Mouse (Mus musculus): ENCODE results near the gene Gmeb2. TPM values are rescaled to one million over a fixed set of nuclear protein-coding genes. Genes with fewer than 3 reads are reported as not detected.
A peak's percentile ranks its signal among the peaks of the same experiment; 100 is the strongest.
"Not testable (repeated sequence)": the region's sequence is repeated elsewhere in the genome, so short reads cannot be mapped to it uniquely, and the experiment has no call there.

The Gmeb2 gene
- not detected in 2 replicates for polyA plus RNA-seq (2012; ENCODE audit: insufficient read depth, insufficient read length, low replicate concordance, missing spikeins)

GRCm38 (mm10) chr2:181287958-181288350 is at the start of gene Gmeb2:
Gmeb2 (minus strand) TSS chr2:181288035.
- peak within 1 kb of the TSS; percentile 98 for H3K4me3 ChIP-seq (ENCODE audit: insufficient read depth, low read depth, low read length)
- H3K4me1 ChIP-seq (ENCODE audit: control insufficient read depth, insufficient read depth, low read length) = not testable (repeated sequence)
- 5% methylated on average over 38 of the region's 38 CpGs for WGBS
- TF ChIP-seq POLR2A (IDR thresholded peaks at IDR 0.05; ENCODE audit: insufficient read depth, low read depth, low read length) = peak; percentile 57
- peak within 1 kb of the TSS; percentile 95 for H3K27ac ChIP-seq (ENCODE audit: insufficient read depth, low read depth, low read length)

GRCm38 (mm10) chr2:181334023-181334422 is 46.2 kb upstream of the Gmeb2 start:
- Histone ChIP-seq H3K4me1 (ENCODE audit: control insufficient read depth, insufficient read depth, low read length) (no peaks in the 10 kb centered on the region), H3K27ac (ENCODE audit: insufficient read depth, low read depth, low read length) (no peak overlapping the region), H3K4me3 (ENCODE audit: insufficient read depth, low read depth, low read length) (no peak overlapping the region)
- TF ChIP-seq POLR2A (IDR thresholded peaks at IDR 0.05; ENCODE audit: insufficient read depth, low read depth, low read length) (no peak), CTCF (IDR thresholded peaks at IDR 0.05; ENCODE audit: insufficient read depth, low read depth, low read length) (no peak)
- 56% methylated on average over 3 of the region's 3 CpGs for WGBS

GRCm38 (mm10) chr2:181332542-181332941 is 44.7 kb upstream of the Gmeb2 start:
- Histone ChIP-seq H3K4me3 (ENCODE audit: insufficient read depth, low read depth, low read length) (no peak overlapping the region), H3K4me1 (ENCODE audit: control insufficient read depth, insufficient read depth, low read length) (no peaks in the 10 kb centered on the region), H3K27ac (ENCODE audit: insufficient read depth, low read depth, low read length) (no peak overlapping the region)
- TF ChIP-seq POLR2A (IDR thresholded peaks at IDR 0.05; ENCODE audit: insufficient read depth, low read depth, low read length) (no peak), CTCF (IDR thresholded peaks at IDR 0.05; ENCODE audit: insufficient read depth, low read depth, low read length) (no peak)

GRCm38 (mm10) chr2:181326098-181326497 is 38.3 kb upstream of the Gmeb2 start:
- 96% methylated on average over 2 of the region's 2 CpGs for WGBS
- no peak overlapping the region for H3K27ac ChIP-seq (ENCODE audit: insufficient read depth, low read depth, low read length)
- TF ChIP-seq CTCF (IDR thresholded peaks at IDR 0.05; ENCODE audit: insufficient read depth, low read depth, low read length) = no peak
- no peak for TF ChIP-seq POLR2A (IDR thresholded peaks at IDR 0.05; ENCODE audit: insufficient read depth, low read depth, low read length)
- no peaks in the 10 kb centered on the region for H3K4me1 ChIP-seq (ENCODE audit: control insufficient read depth, insufficient read depth, low read length)
- H3K4me3 ChIP-seq (ENCODE audit: insufficient read depth, low read depth, low read length) = no peak overlapping the region

- H3K27ac ChIP-seq (ENCODE audit: insufficient read depth, low read depth, low read length) = no peak overlapping the region
- TF ChIP-seq CTCF (IDR thresholded peaks at IDR 0.05; ENCODE audit: insufficient read depth, low read depth, low read length) (no peak), POLR2A (IDR thresholded peaks at IDR 0.05; ENCODE audit: insufficient read depth, low read depth, low read length) (no peak)
- WGBS = 79% methylated on average over 5 of the region's 5 CpGs
Measured at GRCm38 (mm10) chr2:181322136-181322535, 34.3 kb upstream of the Gmeb2 start.

GRCm38 (mm10) chr2:181320103-181320499 is 32.3 kb upstream of the Gmeb2 start:
- Histone ChIP-seq H3K4me3 (ENCODE audit: insufficient read depth, low read depth, low read length) (peak overlapping the region; percentile 56), H3K27ac (ENCODE audit: insufficient read depth, low read depth, low read length) (no peak overlapping the region), H3K4me1 (ENCODE audit: control insufficient read depth, insufficient read depth, low read length) (peaks cover 3% of the 10 kb centered on the region)
- 16% methylated on average over 7 of the region's 7 CpGs for WGBS
- no peak for TF ChIP-seq CTCF (IDR thresholded peaks at IDR 0.05; ENCODE audit: insufficient read depth, low read depth, low read length)
- no peak for TF ChIP-seq POLR2A (IDR thresholded peaks at IDR 0.05; ENCODE audit: insufficient read depth, low read depth, low read length)

More at GRCm38 (mm10) chr2:181322136-181322535, 34.3 kb upstream of the Gmeb2 start:
- H3K4me3 ChIP-seq (ENCODE audit: insufficient read depth, low read depth, low read length) = no peak overlapping the region
- H3K4me1 ChIP-seq (ENCODE audit: control insufficient read depth, insufficient read depth, low read length) = peaks cover 3% of the 10 kb centered on the region

GRCm38 (mm10) chr2:181319248-181320102 is 31.6 kb upstream of the Gmeb2 start, which contains the start of gene Rtel1:
Rtel1 (plus strand) TSS chr2:181319739.
- Histone ChIP-seq H3K4me1 (ENCODE audit: control insufficient read depth, insufficient read depth, low read length) (peaks cover 3% of the 10 kb centered on the region), H3K27ac (ENCODE audit: insufficient read depth, low read depth, low read length) (peak within 1 kb of the TSS; percentile 40; the same call in 1 of the 2 replicates), H3K4me3 (ENCODE audit: insufficient read depth, low read depth, low read length) (peak within 1 kb of the TSS; percentile 56)
- WGBS = 4% methylated on average over 40 of the region's 40 CpGs
- TF ChIP-seq CTCF (IDR thresholded peaks at IDR 0.05; ENCODE audit: insufficient read depth, low read depth, low read length) (no peak), POLR2A (IDR thresholded peaks at IDR 0.05; ENCODE audit: insufficient read depth, low read depth, low read length) (no peak)

- peak within 1 kb of the TSS; percentile 74 for H3K4me3 ChIP-seq (ENCODE audit: insufficient read depth, low read depth, low read length)
Measured at GRCm38 (mm10) chr2:181314080-181314810, 26.4 kb upstream of the Gmeb2 start, which contains the start of gene Stmn3. Stmn3 (minus strand) TSS chr2:181314500.

More at GRCm38 (mm10) chr2:181314080-181314810, 26.4 kb upstream of the Gmeb2 start, which contains the start of gene Stmn3:
- H3K27ac ChIP-seq (ENCODE audit: insufficient read depth, low read depth, low read length) = peak within 1 kb of the TSS; percentile 96
- peaks cover 5% of the 10 kb centered on the region; the same call in 1 of the 2 replicates for H3K4me1 ChIP-seq (ENCODE audit: control insufficient read depth, insufficient read depth, low read length)
- 3% methylated on average over 21 of the region's 23 CpGs for WGBS
- TF ChIP-seq CTCF (IDR thresholded peaks at IDR 0.05; ENCODE audit: insufficient read depth, low read depth, low read length) (no peak), POLR2A (IDR thresholded peaks at IDR 0.05; ENCODE audit: insufficient read depth, low read depth, low read length) (peak; percentile 92)
